Mouse (Mus musculus) heart, embryonic 16.5 days (tissue): ENCODE measurements around the gene Dstn. TPM values are rescaled to one million over a fixed set of nuclear protein-coding genes. Genes with fewer than 3 reads are reported as not detected.
A peak's percentile ranks its signal among the peaks of the same experiment; 100 is the strongest.

Source experiments
- ATAC-seq: fragments of 200-750 bp; cut with Nextera tagmentation; replicated peaks from 2 replicates; pipeline ENCODE4 v1.8.0; 2017; ENCODE audit warnings: moderate number of reproducible peaks; ENCODE audit not compliant: insufficient read depth, low FRiP score; ENCODE audit errors: extremely low read depth
- H3K27ac ChIP-seq: fragments of 300-500 bp; sonication (generic); 2 replicates; pipeline ENCODE4 v1.5.1; 2014; ENCODE audit warnings: mild to moderate bottlenecking, low read length, control low read depth, moderate library complexity
- H3K27me3 ChIP-seq: fragments of 300-500 bp; sonication (generic); 2 replicates; pipeline ENCODE4 v1.6.1; 2014; ENCODE audit warnings: low read length, mixed read lengths; ENCODE audit not compliant: control insufficient read depth, insufficient read depth
- H3K36me3 ChIP-seq: fragments of 300-500 bp; sonication (generic); 2 replicates; pipeline ENCODE4 v1.6.1; 2014; ENCODE audit not compliant: control insufficient read depth, insufficient read depth
- H3K4me1 ChIP-seq: fragments of 300-500 bp; sonication (generic); 2 replicates; pipeline ENCODE4 v1.6.1; 2014; ENCODE audit warnings: low read length, mixed read lengths; ENCODE audit not compliant: control insufficient read depth, insufficient read depth
- H3K4me2 ChIP-seq: fragments of 300-500 bp; sonication (generic); 2 replicates; pipeline ENCODE4 v1.6.1; 2014; ENCODE audit warnings: low read depth, mild to moderate bottlenecking, control low read depth, low read length
- H3K4me3 ChIP-seq: fragments of 300-500 bp; sonication (generic); 2 replicates; pipeline ENCODE4 v1.5.1; 2014; ENCODE audit warnings: mild to moderate bottlenecking, control low read depth, low read length
- H3K9ac ChIP-seq: fragments of 300-500 bp; sonication (generic); 2 replicates; pipeline ENCODE4 v1.6.1; 2014; ENCODE audit warnings: low read length, control low read depth
- H3K9me3 ChIP-seq: fragments of 300-500 bp; sonication (generic); replicated peaks from 2 replicates; pipeline ENCODE4 v1.6.1; 2016; ENCODE audit warnings: low read length; ENCODE audit not compliant: control insufficient read depth
- WGBS: fragments of 180-500 bp; shearing (Covaris S2); extraction: QIAGEN DNeasy Blood & Tissue Kit; methylation state at CpG from one replicate; pipeline ENCODE4 v1.1.7; 2014; 5-methylcytosine and 5-hydroxymethylcytosine counted together
- polyA plus RNA-seq: library from polyadenylated mRNA; unstranded; fragments of >200 nt; fragmentation: Nextera tagmentation; extraction: Ambion mirVana; gene quantifications from 2 replicates; pipeline ENCODE4 v1.2.1, GENCODE M21; 2015

Dstn gene
- polyA plus RNA-seq, 1 experiment from 2014 or later: 944 TPM

DNA sequence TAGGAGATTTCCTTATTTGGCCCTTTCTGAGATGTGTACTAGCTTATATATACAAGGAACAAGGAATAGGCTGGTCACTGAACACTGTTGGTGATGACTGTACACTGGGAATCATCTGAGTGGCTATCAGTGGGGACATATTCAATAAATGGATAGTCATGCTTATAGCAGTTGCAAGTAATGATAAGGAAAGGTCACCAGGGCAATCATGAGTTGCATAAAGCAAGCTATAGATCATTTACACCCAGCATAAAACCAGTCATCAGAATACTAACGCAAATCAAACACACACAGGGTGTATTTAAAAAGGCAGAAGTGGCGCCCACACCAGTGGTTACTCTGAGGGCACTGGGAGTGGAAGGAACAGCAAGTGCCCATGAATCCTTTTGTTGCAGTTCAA is 2.9 kb upstream of the Dstn start:
- H3K9me3 ChIP-seq: no peaks in the 10 kb centered on the region
- 85% methylated on average over 2 of the region's 2 CpGs for WGBS
- H3K4me3 ChIP-seq: no peak overlapping the region
- H3K9ac ChIP-seq: no peak overlapping the region
- no peak for ATAC-seq
- no peaks in the 10 kb centered on the region for H3K36me3 ChIP-seq
- no peak overlapping the region for H3K27ac ChIP-seq
- no peaks in the 10 kb centered on the region for H3K27me3 ChIP-seq
- no peak overlapping the region for H3K4me2 ChIP-seq
- peaks cover 1% of the 10 kb centered on the region for H3K4me1 ChIP-seq

DNA sequence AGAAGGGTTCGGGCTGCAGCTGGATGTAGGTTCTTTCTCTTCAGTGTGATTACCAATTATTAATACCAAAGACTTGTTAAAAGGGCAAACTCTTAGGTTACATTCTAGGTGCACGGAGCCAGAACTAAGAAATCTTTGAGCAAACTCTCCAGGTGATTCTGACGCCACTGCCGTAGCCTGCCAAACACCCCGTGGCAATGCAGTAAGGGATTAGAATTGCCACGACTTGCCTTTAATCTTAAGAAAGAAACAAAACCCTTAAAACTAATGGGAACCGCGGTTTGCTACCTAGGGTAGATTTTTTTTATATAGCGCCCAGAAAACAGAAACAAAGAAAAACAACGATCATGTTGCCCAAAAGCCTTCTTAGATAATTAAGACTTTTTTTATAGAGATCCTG is 899 bp upstream of the Dstn start:
- Histone ChIP-seq H3K4me1 (peaks cover 18% of the 10 kb centered on the region), H3K9me3 (no peaks in the 10 kb centered on the region), H3K27me3 (no peaks in the 10 kb centered on the region), H3K36me3 (no peaks in the 10 kb centered on the region), H3K9ac (peak overlapping the region; percentile 97), H3K27ac (peak overlapping the region; percentile 99), H3K4me2 (peak overlapping the region; percentile 77), H3K4me3 (peak overlapping the region; percentile 86)
- no peak for ATAC-seq
- WGBS: 6% methylated on average over 10 of the region's 10 CpGs

DNA sequence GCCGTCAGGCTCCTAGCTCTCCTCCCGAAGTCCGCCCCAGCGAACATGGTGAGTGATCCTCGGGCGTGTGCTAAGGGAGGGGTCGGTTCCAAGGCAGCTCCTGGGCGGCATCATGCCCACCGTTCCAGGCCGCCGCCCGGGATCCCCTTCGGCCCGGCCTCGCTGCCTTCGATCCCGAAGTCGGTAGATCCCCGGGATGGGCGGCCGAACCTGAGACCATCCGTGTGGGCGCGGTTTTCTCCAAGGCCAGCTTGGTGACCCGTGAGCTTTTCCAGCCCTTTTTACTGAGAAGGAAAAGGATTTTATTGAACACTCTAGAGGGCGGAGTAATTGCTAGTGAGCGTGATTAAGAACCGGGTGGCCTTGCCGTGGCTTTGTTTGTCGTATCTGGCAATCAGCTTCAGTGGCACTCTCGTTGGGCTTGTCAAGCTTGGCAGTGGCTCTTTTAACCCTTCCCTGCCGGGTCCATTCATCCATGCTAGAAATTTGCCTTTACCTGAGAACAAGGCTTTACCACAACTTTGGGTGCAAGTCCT is 548 bp downstream of the Dstn start:
- H3K9ac ChIP-seq: peak overlapping the region; percentile 97
- H3K27me3 ChIP-seq: no peaks in the 10 kb centered on the region
- WGBS: under 1% methylated on average over 32 of the region's 32 CpGs
- peak overlapping the region; percentile 77 for H3K4me2 ChIP-seq
- peak overlapping the region; percentile 99 for H3K27ac ChIP-seq
- no peaks in the 10 kb centered on the region for H3K9me3 ChIP-seq
- H3K4me1 ChIP-seq: peaks cover 28% of the 10 kb centered on the region
- peak overlapping the region; percentile 86 for H3K4me3 ChIP-seq
- ATAC-seq: peak; percentile 10
- no peaks in the 10 kb centered on the region for H3K36me3 ChIP-seq

DNA sequence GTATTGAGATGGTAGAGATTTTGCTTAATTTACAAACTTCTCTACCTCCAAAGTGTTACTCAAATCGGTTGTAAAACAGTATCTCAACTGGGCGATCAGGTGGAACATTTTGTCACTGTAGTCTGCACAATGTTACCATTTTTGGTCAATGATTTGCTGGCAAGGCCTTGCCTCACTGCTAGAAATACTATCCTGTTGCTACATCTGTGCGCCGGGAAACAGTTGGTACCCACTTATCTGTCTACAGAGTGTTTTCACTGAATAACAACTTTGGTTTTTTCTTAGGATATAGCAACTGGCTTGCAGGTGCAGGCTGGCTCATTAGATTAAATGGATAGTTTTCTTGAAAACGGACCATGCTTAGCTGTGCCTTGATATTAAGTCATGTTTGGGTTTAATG is 1.1 kb downstream of the Dstn start:
- peak overlapping the region; percentile 77 for H3K4me2 ChIP-seq
- no peaks in the 10 kb centered on the region for H3K9me3 ChIP-seq
- H3K27ac ChIP-seq: peak overlapping the region; percentile 99
- peaks cover 34% of the 10 kb centered on the region for H3K4me1 ChIP-seq
- H3K9ac ChIP-seq: peak overlapping the region; percentile 97
- ATAC-seq: no peak
- no peaks in the 10 kb centered on the region for H3K36me3 ChIP-seq
- H3K4me3 ChIP-seq: peak overlapping the region; percentile 86
- whole genome bisulfite sequencing: 1% methylated on average over 5 of the region's 5 CpGs
- H3K27me3 ChIP-seq: no peaks in the 10 kb centered on the region

DNA sequence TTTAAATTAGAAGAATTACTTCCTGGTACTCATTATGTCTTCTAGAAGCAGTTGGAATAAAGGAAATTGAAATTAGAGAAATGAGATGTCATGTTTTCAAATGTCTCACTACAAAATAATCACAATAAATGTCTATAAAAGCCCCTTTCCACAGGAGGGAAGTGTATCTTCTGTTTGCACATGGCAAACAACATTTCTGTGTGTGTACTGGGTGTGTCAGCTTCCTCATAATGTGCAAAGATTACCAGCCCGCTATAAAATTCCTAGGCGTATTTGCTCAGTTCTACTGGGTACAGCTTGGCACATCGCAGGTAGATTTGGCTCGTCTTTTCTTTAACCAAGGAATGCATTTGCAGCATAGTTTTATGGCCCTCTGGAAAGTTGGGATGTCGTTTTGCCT is 2.5 kb downstream of the Dstn start:
- ATAC-seq: no peak
- peak overlapping the region; percentile 97 for H3K9ac ChIP-seq
- WGBS: 31% methylated on average over 5 of the region's 5 CpGs

DNA sequence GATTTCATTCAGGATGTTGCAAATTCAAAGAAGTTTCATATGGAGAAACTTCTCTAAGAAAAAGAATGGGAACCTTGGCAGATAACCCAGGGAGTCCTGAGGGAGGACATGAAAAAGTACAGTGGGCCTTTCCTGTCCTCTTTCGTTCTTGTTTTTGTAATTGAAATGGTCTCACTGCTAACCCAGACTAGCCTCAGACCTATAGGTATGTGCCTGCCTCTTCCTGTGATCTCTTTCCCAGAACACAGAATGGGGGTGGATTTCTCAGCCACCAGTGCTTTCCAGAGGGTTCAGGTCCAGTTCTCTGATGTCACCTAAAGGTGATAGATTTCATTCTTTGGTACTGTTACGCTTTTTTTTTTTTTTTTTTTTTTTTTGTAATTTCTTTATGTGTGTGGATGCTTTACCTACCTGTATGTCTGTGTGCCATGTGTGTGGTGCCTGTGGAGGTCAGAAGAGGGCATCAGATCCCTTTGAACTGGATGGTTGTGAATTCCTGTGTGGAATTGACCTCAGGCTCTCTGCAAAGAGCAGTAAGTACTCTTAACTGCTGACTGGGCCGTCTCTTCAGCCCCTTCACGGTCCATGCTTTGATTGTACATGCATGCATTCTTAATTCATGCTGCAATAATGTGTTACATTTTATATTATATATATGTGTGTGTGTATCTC is 3.8 kb downstream of the Dstn start:
- H3K9ac ChIP-seq: 0 out of 2 replicates have a peak overlapping the region, but pooled peaks have one; percentile 25
- H3K27ac ChIP-seq: no peak overlapping the region
- 33% methylated on average over 4 of the region's 4 CpGs for WGBS

More for the DNA sequence above, 2.5 kb downstream of the Dstn start:
- no peaks in the 10 kb centered on the region for H3K36me3 ChIP-seq
- H3K4me2 ChIP-seq: peak overlapping the region; percentile 77
- H3K4me1 ChIP-seq: peaks cover 36% of the 10 kb centered on the region
- no peaks in the 10 kb centered on the region for H3K27me3 ChIP-seq
- H3K4me3 ChIP-seq: peak overlapping the region; percentile 86
- no peak overlapping the region for H3K27ac ChIP-seq
- H3K9me3 ChIP-seq: no peaks in the 10 kb centered on the region

DNA sequence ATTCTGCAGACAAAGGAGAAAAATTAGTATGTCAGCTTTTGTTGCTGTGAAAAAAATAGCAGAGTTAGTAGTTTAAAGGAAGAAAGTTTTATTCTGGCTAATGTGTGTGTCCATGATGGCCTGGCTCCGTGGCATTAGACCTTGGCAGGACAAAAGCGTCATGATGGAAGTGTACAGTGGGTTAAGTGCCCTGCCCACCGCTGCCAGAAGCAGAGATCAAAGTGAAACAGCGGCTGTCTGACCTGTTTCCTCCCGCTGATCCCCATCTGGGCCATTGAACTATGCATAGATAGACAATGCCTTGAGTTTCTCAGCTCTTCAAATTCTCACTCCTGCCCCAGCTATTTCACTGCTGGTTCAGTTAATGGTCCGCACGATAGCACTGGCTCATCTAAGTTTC is 9.0 kb downstream of the Dstn start:
- Histone ChIP-seq H3K9ac (peak overlapping the region; percentile 48), H3K27ac (peak overlapping the region; percentile 87), H3K27me3 (no peaks in the 10 kb centered on the region), H3K4me3 (peak overlapping the region; percentile 24), H3K4me1 (peaks cover 36% of the 10 kb centered on the region), H3K36me3 (no peaks in the 10 kb centered on the region), H3K9me3 (no peaks in the 10 kb centered on the region), H3K4me2 (peak overlapping the region; percentile 47)
- ATAC-seq: 0 out of 2 replicates have a peak, but pooled peaks have one; percentile 43
- 29% methylated on average over 7 of the region's 7 CpGs for WGBS

More for the DNA sequence above, 3.8 kb downstream of the Dstn start:
- peaks cover 42% of the 10 kb centered on the region for H3K4me1 ChIP-seq
- no peak overlapping the region for H3K4me3 ChIP-seq
- peak overlapping the region; percentile 77 for H3K4me2 ChIP-seq
- H3K27me3 ChIP-seq: no peaks in the 10 kb centered on the region
- no peaks in the 10 kb centered on the region for H3K9me3 ChIP-seq
- no peaks in the 10 kb centered on the region for H3K36me3 ChIP-seq
- no peak for ATAC-seq

DNA sequence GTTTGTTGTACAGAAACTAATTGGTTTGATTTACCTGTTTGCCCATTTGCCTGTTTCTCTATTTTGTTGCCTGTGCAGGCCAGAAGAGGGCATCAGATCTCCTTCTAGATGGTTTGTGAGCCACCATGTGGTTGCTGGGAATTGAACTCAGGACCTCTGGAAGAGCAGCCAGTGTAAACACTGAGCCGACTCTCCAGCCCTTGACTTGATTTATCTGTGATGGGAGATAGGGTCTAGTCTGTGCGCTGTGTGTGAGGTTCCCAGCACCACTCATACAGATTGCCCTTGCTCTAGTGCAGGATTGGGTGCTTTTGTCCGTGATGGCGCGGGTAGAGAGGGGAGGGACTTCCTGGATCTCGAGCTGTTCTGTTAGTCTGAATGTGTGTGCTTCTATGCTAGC is 10.7 kb downstream of the Dstn start:
- no peak overlapping the region for H3K4me3 ChIP-seq
- H3K4me1 ChIP-seq: peaks cover 32% of the 10 kb centered on the region
- no peak overlapping the region for H3K27ac ChIP-seq
- ATAC-seq: no peak
- 87% methylated on average over 6 of the region's 6 CpGs for WGBS
- H3K9me3 ChIP-seq: no peaks in the 10 kb centered on the region
- no peaks in the 10 kb centered on the region for H3K36me3 ChIP-seq
- H3K27me3 ChIP-seq: no peaks in the 10 kb centered on the region
- no peak overlapping the region for H3K4me2 ChIP-seq
- H3K9ac ChIP-seq: no peak overlapping the region

DNA sequence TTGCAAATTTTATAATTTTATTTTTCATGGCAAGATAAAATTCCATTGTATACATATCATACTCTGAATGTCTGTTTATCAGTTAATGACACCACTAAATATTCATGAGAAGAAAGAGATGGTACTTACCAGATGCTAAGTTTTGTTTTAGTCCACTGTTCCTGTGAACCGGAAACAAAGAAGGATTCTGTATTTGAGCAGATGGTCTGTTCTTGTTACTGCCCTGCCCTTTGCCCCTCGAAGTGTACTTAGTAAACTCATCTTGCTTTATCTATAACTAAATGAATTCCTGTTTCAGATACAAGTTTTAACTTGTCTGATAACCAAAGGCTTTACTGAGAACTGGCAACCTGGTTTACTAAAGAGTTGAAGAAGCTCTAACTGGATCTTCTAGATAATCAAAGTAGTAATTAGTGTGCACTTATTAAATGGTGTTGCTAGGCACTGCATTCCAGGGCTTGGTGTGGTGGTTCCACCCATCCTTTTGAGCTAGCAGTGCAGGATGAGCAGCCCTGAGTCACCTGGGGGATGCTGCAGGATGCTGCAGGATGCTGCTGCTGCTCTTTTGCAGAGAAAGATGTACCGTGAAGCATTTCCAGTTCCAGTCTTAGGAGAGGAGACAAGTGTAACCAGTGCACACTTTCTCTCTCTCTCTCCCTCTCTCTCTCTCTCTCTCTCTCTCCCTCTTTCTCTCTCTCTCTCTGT is 14.6 kb downstream of the Dstn start:
- no peak overlapping the region for H3K9ac ChIP-seq
- peaks cover 23% of the 10 kb centered on the region for H3K4me1 ChIP-seq
- no peak for ATAC-seq
- WGBS: 55% methylated on average over 3 of the region's 3 CpGs
- no peaks in the 10 kb centered on the region for H3K9me3 ChIP-seq
- no peak overlapping the region for H3K4me2 ChIP-seq
- no peak overlapping the region for H3K4me3 ChIP-seq
- no peaks in the 10 kb centered on the region for H3K27me3 ChIP-seq
- H3K27ac ChIP-seq: no peak overlapping the region
- H3K36me3 ChIP-seq: no peaks in the 10 kb centered on the region
